Mouse (Mus musculus): ENCODE data around the gene Gm49337.
A peak's percentile ranks its signal among the peaks of the same experiment; 100 is the strongest.

Gene Gm49337

DNA sequence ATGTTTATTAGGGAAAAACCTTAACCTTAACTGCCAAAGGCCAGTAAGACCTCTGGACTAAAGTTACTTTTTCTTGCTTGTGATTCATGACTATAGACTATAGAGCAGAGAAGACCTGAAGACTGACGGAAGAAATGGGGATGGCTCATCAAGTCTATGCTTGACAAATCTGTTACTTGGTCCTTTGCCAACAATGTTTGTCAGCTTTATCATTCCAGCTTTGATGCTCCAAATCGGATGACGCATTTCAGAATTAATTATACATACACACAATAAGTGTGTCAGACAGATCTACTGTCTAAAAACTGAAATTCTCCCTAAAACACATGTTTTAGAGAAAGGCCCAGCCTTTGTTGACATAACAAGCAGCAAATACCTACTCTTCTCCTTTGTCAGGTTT, 156.1 kb downstream of the Gm49337 start:
- DNase-seq (ENCODE audit: low read depth, low spot score): no peak

DNA sequence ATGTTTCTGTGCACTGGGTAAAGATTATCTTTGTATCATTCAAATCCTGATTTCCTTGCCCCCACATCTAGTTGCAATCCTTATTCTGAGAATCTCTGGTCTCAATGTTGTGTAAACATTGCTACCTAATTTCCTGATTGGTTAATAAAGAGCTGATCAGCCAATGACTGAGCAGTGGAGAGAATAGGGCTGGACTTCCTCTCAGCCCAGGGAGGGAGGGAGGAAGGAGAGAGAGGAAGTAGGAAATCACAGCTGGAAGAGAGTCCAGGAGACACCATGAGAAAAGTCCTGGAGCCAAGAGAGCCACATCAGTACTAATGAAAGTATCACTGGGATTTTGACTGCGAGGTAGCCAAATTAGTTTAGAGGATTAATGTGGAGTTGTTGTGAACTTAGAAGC, 163.1 kb downstream of the Gm49337 start:
- peak; percentile 9 for DNase-seq (ENCODE audit: low read depth, low spot score)

DNA sequence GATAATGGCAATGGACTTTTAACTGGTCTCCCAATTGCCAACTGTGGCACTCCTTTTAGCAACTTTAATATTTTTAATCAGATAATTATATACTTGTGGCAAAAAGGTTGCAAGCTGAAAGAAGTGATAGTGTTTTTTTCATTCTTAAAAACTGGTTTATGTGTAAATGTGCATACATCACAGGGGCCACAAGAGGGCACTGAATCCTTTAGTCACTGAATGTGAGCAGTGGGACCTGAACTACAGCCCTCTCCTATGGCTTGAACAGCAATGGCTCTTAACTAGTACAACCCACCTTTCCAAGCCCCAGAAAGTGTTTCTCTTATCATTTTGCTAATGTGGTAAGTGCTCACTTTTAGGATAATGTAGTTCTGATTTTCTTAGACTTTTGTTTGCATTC, 168.9 kb downstream of the Gm49337 start:
- DNase-seq (ENCODE audit: low read depth, low spot score): peak; percentile 82

All from 3T3-L1 (cell line).